Mouse (Mus musculus) cerebellum, adult 2 months (tissue): ENCODE data around the gene Lrfn4. TPM values are rescaled to one million over a fixed set of nuclear protein-coding genes. Genes with fewer than 3 reads are reported as not detected.

Experiments used
- DNase-seq, 2 experiments: peaks; one replicate each; pipeline ENCODE4 v3.0.0; 2021
- H3K27ac ChIP-seq: fragments of 200-500 bp; 2 replicates; pipeline ENCODE4 v1.5.1; 2012; ENCODE audit warnings: low read length, control low read depth, inconsistent platforms; ENCODE audit not compliant: insufficient read depth
- H3K27me3 ChIP-seq: fragments of 200-500 bp; 2 replicates; pipeline ENCODE4 v1.6.1; 2012; ENCODE audit warnings: inconsistent platforms, mild to moderate bottlenecking, low read length, moderate library complexity; ENCODE audit not compliant: control insufficient read depth, insufficient read depth
- H3K4me1 ChIP-seq: fragments of 200-500 bp; 2 replicates; pipeline ENCODE4 v1.6.1; 2011; ENCODE audit warnings: low read length; ENCODE audit not compliant: control insufficient read depth, insufficient read depth
- H3K4me3 ChIP-seq: fragments of 200-500 bp; replicated peaks from 2 replicates; pipeline ENCODE3; 2011; ENCODE audit warnings: mild to moderate bottlenecking, low read depth, low read length, control low read depth; ENCODE audit not compliant: insufficient read depth
- CTCF ChIP-seq: fragments of 200-500 bp; IDR thresholded peaks from 2 replicates; pipeline ENCODE4 v1.5.1; 2011; ENCODE audit warnings: low read depth, mild to moderate bottlenecking, control low read depth, low read length, moderate library complexity, borderline replicate concordance; ENCODE audit not compliant: insufficient read depth
- POLR2A ChIP-seq: fragments of 200-500 bp; IDR thresholded peaks from 2 replicates; pipeline ENCODE4 v1.6.1; 2011; ENCODE audit warnings: low read length, control low read depth, borderline replicate concordance; ENCODE audit not compliant: insufficient read depth
- WGBS: fragments of 180-500 bp; shearing (Covaris S2); methylation state at CpG from one replicate; pipeline ENCODE4 v1.1.7; 2018; 5-methylcytosine and 5-hydroxymethylcytosine counted together
- polyA plus RNA-seq: library from polyadenylated mRNA; depleted of rRNA; stranded (reverse); fragments of >200 nt; gene quantifications from 2 replicates; pipeline ENCODE4 v1.2.3, GENCODE M21; 2012; rRNA removed

Gene Lrfn4
- polyA plus RNA-seq, 1 experiment, result 25.7 TPM

GRCm38 (mm10) chr19:4570815-4571214 lies 44.7 kb downstream of the Lrfn4 start:
- no peak for TF ChIP-seq POLR2A
- no peak for TF ChIP-seq CTCF
- Histone ChIP-seq H3K27me3 (no peaks in the 10 kb centered on the region), H3K27ac (no peak overlapping the region), H3K4me1 (no peaks in the 10 kb centered on the region; the same call in 1 of the 2 replicates), H3K4me3 (no peak overlapping the region)
- 97% methylated on average over 6 of the region's 6 CpGs for WGBS
- no peak for DNase-seq

GRCm38 (mm10) chr19:4570237-4570613 lies 45.2 kb downstream of the Lrfn4 start:
- DNase-seq, result no peak
- no peak overlapping the region for H3K27ac ChIP-seq
- no peaks in the 10 kb centered on the region; the same call in 1 of the 2 replicates for H3K4me1 ChIP-seq
- H3K4me3 ChIP-seq, result no peak overlapping the region
- 73% methylated on average over 11 of the region's 11 CpGs for WGBS
- TF ChIP-seq CTCF (no peak), POLR2A (no peak)
- H3K27me3 ChIP-seq, result no peaks in the 10 kb centered on the region

- DNase-seq, result no peak
These were observed 45.9 kb downstream of the Lrfn4 start for GRCm38 (mm10) chr19:4569356-4570236.

GRCm38 (mm10) chr19:4568832-4569231 lies 46.6 kb downstream of the Lrfn4 start:
- Histone ChIP-seq H3K27ac (no peak overlapping the region), H3K4me3 (no peak overlapping the region), H3K4me1 (no peaks in the 10 kb centered on the region; the same call in 1 of the 2 replicates), H3K27me3 (no peaks in the 10 kb centered on the region)
- no peak for DNase-seq
- WGBS, result 81% methylated on average over 4 of the region's 4 CpGs
- TF ChIP-seq CTCF, result no peak
- TF ChIP-seq POLR2A, result no peak

More at GRCm38 (mm10) chr19:4569356-4570236, 45.9 kb downstream of the Lrfn4 start:
- H3K4me3 ChIP-seq, result no peak overlapping the region
- H3K27ac ChIP-seq, result no peak overlapping the region
- no peaks in the 10 kb centered on the region for H3K27me3 ChIP-seq
- WGBS, result 75% methylated on average over 17 of the region's 17 CpGs
- TF ChIP-seq POLR2A, result no peak
- H3K4me1 ChIP-seq, result no peaks in the 10 kb centered on the region; the same call in 1 of the 2 replicates

- no peak for TF ChIP-seq POLR2A
- TF ChIP-seq CTCF, result no peak
- no peaks in the 10 kb centered on the region; the same call in 1 of the 2 replicates for H3K4me1 ChIP-seq
- 81% methylated on average over 2 of the region's 2 CpGs for WGBS
- H3K27me3 ChIP-seq, result no peaks in the 10 kb centered on the region
- H3K4me3 ChIP-seq, result no peak overlapping the region
- DNase-seq, result no peak
- H3K27ac ChIP-seq, result no peak overlapping the region
These were observed 47.8 kb downstream of the Lrfn4 start for GRCm38 (mm10) chr19:4567665-4568064.

- Histone ChIP-seq H3K4me1 (no peaks in the 10 kb centered on the region; the same call in 1 of the 2 replicates), H3K27ac (no peak overlapping the region), H3K4me3 (no peak overlapping the region), H3K27me3 (no peaks in the 10 kb centered on the region)
- WGBS, result 88% methylated on average over 2 of the region's 2 CpGs
- TF ChIP-seq CTCF, result no peak
- TF ChIP-seq POLR2A, result no peak
- no peak for DNase-seq
These were observed 48.6 kb downstream of the Lrfn4 start for GRCm38 (mm10) chr19:4566880-4567279.

GRCm38 (mm10) chr19:4565678-4566077 lies 49.8 kb downstream of the Lrfn4 start:
- WGBS, result 92% methylated on average over 5 of the region's 5 CpGs
- no peak for DNase-seq
- H3K27ac ChIP-seq, result no peak overlapping the region
- no peaks in the 10 kb centered on the region; the same call in 1 of the 2 replicates for H3K4me1 ChIP-seq
- no peak for TF ChIP-seq POLR2A
- TF ChIP-seq CTCF, result no peak
- no peak overlapping the region for H3K4me3 ChIP-seq
- H3K27me3 ChIP-seq, result no peaks in the 10 kb centered on the region

Other genes starting within 250 kb of the Lrfn4 start
- gene Kdm2a, start 217.4 kb downstream of the Lrfn4 start, polyA plus RNA-seq, result 87.1 and 90.4 TPM in 2 replicates
- 9.9 and 10.5 TPM in 2 replicates for gene Rhod, start 176.2 kb downstream of the Lrfn4 start, polyA plus RNA-seq
- gene Syt12, start 138.2 kb downstream of the Lrfn4 start, polyA plus RNA-seq, result 82.4 and 104 TPM in 2 replicates
- gene 2010003K11Rik, start 117.1 kb downstream of the Lrfn4 start, polyA plus RNA-seq, result not detected in 2 replicates
- gene Pcx, start 105.2 kb downstream of the Lrfn4 start, polyA plus RNA-seq, result 59.7 and 61.4 TPM in 2 replicates
- 58.7 and 60.9 TPM in 2 replicates for gene Rce1, start 10.0 kb upstream of the Lrfn4 start, polyA plus RNA-seq
- gene Gm960, start 83.0 kb upstream of the Lrfn4 start, polyA plus RNA-seq, result 4.6 and 5.4 TPM in 2 replicates
- gene Sptbn2, start 95.5 kb upstream of the Lrfn4 start, polyA plus RNA-seq, result 132 and 147 TPM in 2 replicates
- gene Rbm4b, start 140.8 kb upstream of the Lrfn4 start, polyA plus RNA-seq, result 29.8 and 30.5 TPM in 2 replicates
- gene Rbm4, start 178.2 kb upstream of the Lrfn4 start, polyA plus RNA-seq, result 77.5 and 86.1 TPM in 2 replicates
- gene Gm21992, start 195.9 kb upstream of the Lrfn4 start, polyA plus RNA-seq, result 14.4 and 17.9 TPM in 2 replicates
- 27.4 and 32.1 TPM in 2 replicates for gene Rbm14, start 196.0 kb upstream of the Lrfn4 start, polyA plus RNA-seq
- gene Ccs, start 223.7 kb upstream of the Lrfn4 start, polyA plus RNA-seq, result 49.5 and 52.7 TPM in 2 replicates
- gene Ccdc87, start 223.7 kb upstream of the Lrfn4 start, polyA plus RNA-seq, result 0.62 and 0.64 TPM in 2 replicates
- 211 and 216 TPM in 2 replicates for gene Ctsf, start 239.5 kb upstream of the Lrfn4 start, polyA plus RNA-seq